Mouse (Mus musculus): ENCODE measurements around the gene Ypel1. TPM values are rescaled to one million over a fixed set of nuclear protein-coding genes. Genes with fewer than 3 reads are reported as not detected.

Gene Ypel1
- polyA plus RNA-seq, 1 experiment from 2014 or later: 3.3 TPM

- H3K4me2 ChIP-seq: no peak overlapping the region
- ATAC-seq: no peak
- H3K4me3 ChIP-seq: no peak overlapping the region
- H3K9ac ChIP-seq: no peak overlapping the region
- H3K36me3 ChIP-seq: peaks cover 95% of the 10 kb centered on the region
- H3K27ac ChIP-seq: no peak overlapping the region
- no peaks in the 10 kb centered on the region for H3K4me1 ChIP-seq
- no peaks in the 10 kb centered on the region for H3K9me3 ChIP-seq (replicated peaks)
- 86% methylated on average over 3 of the region's 3 CpGs for WGBS (ENCODE audit: insufficient replicate concordance)
- H3K27me3 ChIP-seq (replicated peaks): no peaks in the 10 kb centered on the region
These were observed 18.9 kb downstream of the Ypel1 start for GRCm38 (mm10) chr16:17088346-17088745.

- ATAC-seq: peak; percentile 45; the same call in 1 of the 2 replicates
- 84% methylated on average over 3 of the region's 3 CpGs for whole genome bisulfite sequencing (ENCODE audit: insufficient replicate concordance)
- H3K9me3 ChIP-seq (replicated peaks): no peaks in the 10 kb centered on the region
- H3K27me3 ChIP-seq (replicated peaks): no peaks in the 10 kb centered on the region
- H3K4me2 ChIP-seq: no peak overlapping the region
- peaks cover 100% of the 10 kb centered on the region for H3K36me3 ChIP-seq
- no peak overlapping the region for H3K4me3 ChIP-seq
- H3K4me1 ChIP-seq: no peaks in the 10 kb centered on the region
- H3K9ac ChIP-seq: no peak overlapping the region
- no peak overlapping the region for H3K27ac ChIP-seq
These were observed 27.4 kb downstream of the Ypel1 start for GRCm38 (mm10) chr16:17096938-17097337.

- ATAC-seq: no peak
- H3K27me3 ChIP-seq (replicated peaks): no peaks in the 10 kb centered on the region
- H3K4me3 ChIP-seq: no peak overlapping the region
- 82% methylated on average over 7 of the region's 7 CpGs for WGBS (ENCODE audit: insufficient replicate concordance)
- no peaks in the 10 kb centered on the region for H3K4me1 ChIP-seq
- H3K36me3 ChIP-seq: peaks cover 98% of the 10 kb centered on the region
- no peaks in the 10 kb centered on the region for H3K9me3 ChIP-seq (replicated peaks)
- no peak overlapping the region for H3K9ac ChIP-seq
- H3K4me2 ChIP-seq: no peak overlapping the region
- H3K27ac ChIP-seq: no peak overlapping the region
These were observed 33.2 kb downstream of the Ypel1 start for GRCm38 (mm10) chr16:17102630-17103220.

- Histone ChIP-seq H3K4me2 (no peak overlapping the region), H3K27ac (no peak overlapping the region), H3K9me3 (replicated peaks) (no peaks in the 10 kb centered on the region), H3K4me3 (no peak overlapping the region), H3K36me3 (peaks cover 92% of the 10 kb centered on the region), H3K4me1 (peaks cover 2% of the 10 kb centered on the region), H3K9ac (no peak overlapping the region), H3K27me3 (replicated peaks) (no peaks in the 10 kb centered on the region)
- ATAC-seq: no peak
- 84% methylated on average over 4 of the region's 4 CpGs for WGBS (ENCODE audit: insufficient replicate concordance)
These were observed 35.1 kb downstream of the Ypel1 start for GRCm38 (mm10) chr16:17104600-17104999.

GRCm38 (mm10) chr16:17110771-17111743 lies 41.6 kb downstream of the Ypel1 start, which contains the start of gene Ppil2:
Ppil2 (minus strand) TSS chr16:17111257.
- no peaks in the 10 kb centered on the region for H3K9me3 ChIP-seq (replicated peaks)
- H3K4me1 ChIP-seq: peaks cover 16% of the 10 kb centered on the region
- peak within 1 kb of the TSS; percentile 83 for H3K27ac ChIP-seq
- ATAC-seq: peak; percentile 86
- H3K4me3 ChIP-seq: peak within 1 kb of the TSS; percentile 91
- no peaks in the 10 kb centered on the region for H3K27me3 ChIP-seq (replicated peaks)
- H3K9ac ChIP-seq: peak within 1 kb of the TSS; percentile 78
- H3K36me3 ChIP-seq: peaks cover 58% of the 10 kb centered on the region
- H3K4me2 ChIP-seq: peak within 1 kb of the TSS; percentile 79
- WGBS (ENCODE audit: insufficient replicate concordance): 6% methylated on average over 38 of the region's 38 CpGs

- Histone ChIP-seq H3K36me3 (peaks cover 87% of the 10 kb centered on the region), H3K4me2 (no peak overlapping the region), H3K27ac (no peak overlapping the region), H3K27me3 (replicated peaks) (no peaks in the 10 kb centered on the region), H3K4me3 (no peak overlapping the region), H3K9me3 (replicated peaks) (no peaks in the 10 kb centered on the region), H3K4me1 (no peaks in the 10 kb centered on the region), H3K9ac (no peak overlapping the region)
- ATAC-seq: no peak
- 80% methylated on average over 5 of the region's 5 CpGs for WGBS (ENCODE audit: insufficient replicate concordance)
These were observed 47.9 kb downstream of the Ypel1 start for GRCm38 (mm10) chr16:17117309-17117799.

GRCm38 (mm10) chr16:17121569-17121968 lies 52.1 kb downstream of the Ypel1 start:
- Histone ChIP-seq H3K27ac (no peak overlapping the region), H3K4me3 (no peak overlapping the region), H3K27me3 (replicated peaks) (no peaks in the 10 kb centered on the region), H3K4me2 (no peak overlapping the region), H3K36me3 (peaks cover 64% of the 10 kb centered on the region), H3K4me1 (peaks cover 25% of the 10 kb centered on the region), H3K9ac (no peak overlapping the region), H3K9me3 (replicated peaks) (no peaks in the 10 kb centered on the region)
- ATAC-seq: no peak
- 78% methylated on average over 14 of the region's 14 CpGs for WGBS (ENCODE audit: insufficient replicate concordance)

GRCm38 (mm10) chr16:17124119-17124870 lies 54.8 kb downstream of the Ypel1 start:
- Histone ChIP-seq H3K36me3 (peaks cover 40% of the 10 kb centered on the region), H3K4me3 (peak overlapping the region; percentile 63), H3K27ac (peak overlapping the region; percentile 55), H3K27me3 (replicated peaks) (no peaks in the 10 kb centered on the region), H3K4me2 (peak overlapping the region; percentile 83), H3K9ac (peak overlapping the region; percentile 66), H3K4me1 (peaks cover 25% of the 10 kb centered on the region), H3K9me3 (replicated peaks) (no peaks in the 10 kb centered on the region)
- WGBS (ENCODE audit: insufficient replicate concordance): 7% methylated on average over 22 of the region's 22 CpGs
- ATAC-seq: peak; percentile 7

- H3K27me3 ChIP-seq (replicated peaks): no peaks in the 10 kb centered on the region
These were observed 55.5 kb downstream of the Ypel1 start, which contains the start of gene 2610318N02Rik for GRCm38 (mm10) chr16:17124871-17125520. 2610318N02Rik (minus strand) TSS chr16:17125167.

GRCm38 (mm10) chr16:17127292-17127691 lies 57.8 kb downstream of the Ypel1 start:
- H3K4me2 ChIP-seq: no peak overlapping the region
- no peak for ATAC-seq
- H3K27me3 ChIP-seq (replicated peaks): no peaks in the 10 kb centered on the region
- H3K4me1 ChIP-seq: peaks cover 39% of the 10 kb centered on the region
- no peak overlapping the region for H3K9ac ChIP-seq
- H3K27ac ChIP-seq: no peak overlapping the region
- H3K4me3 ChIP-seq: no peak overlapping the region
- H3K9me3 ChIP-seq (replicated peaks): no peaks in the 10 kb centered on the region
- H3K36me3 ChIP-seq: peaks cover 17% of the 10 kb centered on the region
- WGBS (ENCODE audit: insufficient replicate concordance): 79% methylated on average over 1 of the region's 1 CpGs

More at GRCm38 (mm10) chr16:17124871-17125520, 55.5 kb downstream of the Ypel1 start, which contains the start of gene 2610318N02Rik:
- peaks cover 40% of the 10 kb centered on the region for H3K36me3 ChIP-seq
- peak within 1 kb of the TSS; percentile 78 for H3K27ac ChIP-seq
- peaks cover 25% of the 10 kb centered on the region for H3K4me1 ChIP-seq
- peak within 1 kb of the TSS; percentile 66 for H3K9ac ChIP-seq
- H3K4me3 ChIP-seq: peak within 1 kb of the TSS; percentile 63
- under 1% methylated on average over 25 of the region's 25 CpGs for WGBS (ENCODE audit: insufficient replicate concordance)
- no peaks in the 10 kb centered on the region for H3K9me3 ChIP-seq (replicated peaks)
- ATAC-seq: peak; percentile 97
- peak within 1 kb of the TSS; percentile 83 for H3K4me2 ChIP-seq

Measured in liver, embryonic 12.5 days (tissue).